Mouse (Mus musculus) embryonic facial prominence, embryonic 12.5 days (tissue): ENCODE results near the gene Ythdc1. TPM values are rescaled to one million over a fixed set of nuclear protein-coding genes. Genes with fewer than 3 reads are reported as not detected.

Experiments
- ATAC-seq: fragments of 200-750 bp; cut with Nextera tagmentation; 2 replicates; pipeline ENCODE4 v1.8.0; 2017; ENCODE audit not compliant: insufficient number of reproducible peaks, insufficient read depth, low FRiP score, low TSS enrichment
- H3K27ac ChIP-seq: fragments of 300-500 bp; sonication (generic); 2 replicates; pipeline ENCODE4 v1.5.1; 2016; ENCODE audit warnings: mild to moderate bottlenecking
- H3K27me3 ChIP-seq: fragments of 300-500 bp; sonication (generic); 2 replicates; pipeline ENCODE4 v1.6.1; 2016; ENCODE audit warnings: mild to moderate bottlenecking, moderate library complexity
- H3K36me3 ChIP-seq: fragments of 300-500 bp; sonication (generic); 2 replicates; pipeline ENCODE4 v1.6.1; 2016; ENCODE audit warnings: mild to moderate bottlenecking
- H3K4me1 ChIP-seq: fragments of 300-500 bp; sonication (generic); 2 replicates; pipeline ENCODE4 v1.6.1; 2016
- H3K4me2 ChIP-seq: fragments of 300-500 bp; sonication (generic); replicated peaks from 2 replicates; pipeline ENCODE4 v1.6.1; 2016; ENCODE audit warnings: mild to moderate bottlenecking, moderate library complexity
- H3K4me3 ChIP-seq: fragments of 300-500 bp; sonication (generic); 2 replicates; pipeline ENCODE4 v1.5.1; 2016; ENCODE audit warnings: mild to moderate bottlenecking
- H3K9ac ChIP-seq: fragments of 300-500 bp; sonication (generic); 2 replicates; pipeline ENCODE4 v1.6.1; 2016; ENCODE audit warnings: mild to moderate bottlenecking, moderate library complexity
- H3K9me3 ChIP-seq: fragments of 300-500 bp; sonication (generic); 2 replicates; pipeline ENCODE4 v1.6.1; 2016; ENCODE audit warnings: mild to moderate bottlenecking, moderate library complexity
- WGBS: fragments of 180-500 bp; shearing (Covaris S2); methylation state at CpG from one replicate; pipeline ENCODE4 v1.1.7; 2016; 5-methylcytosine and 5-hydroxymethylcytosine counted together
- polyA plus RNA-seq: library from polyadenylated mRNA; unstranded; fragments of >200 nt; fragmentation: Nextera tagmentation; extraction: Ambion mirVana; gene quantifications from 2 replicates; pipeline ENCODE4 v1.2.1, GENCODE M21; 2016

Ythdc1 gene
- 48.8 and 53.4 TPM in 2 replicates for polyA plus RNA-seq

- H3K4me3 ChIP-seq, result peak within 1 kb of the TSS; percentile 89
- WGBS, result 1% methylated on average over 104 of the region's 111 CpGs
- peaks cover 3% of the 10 kb centered on the region; the same call in 1 of the 2 replicates for H3K4me1 ChIP-seq
- peak within 1 kb of the TSS; percentile 68 for H3K4me2 ChIP-seq
- H3K36me3 ChIP-seq, result no peaks in the 10 kb centered on the region
- H3K27me3 ChIP-seq, result no peaks in the 10 kb centered on the region
- H3K9ac ChIP-seq, result peak within 1 kb of the TSS; percentile 97
- peak; percentile 98 for ATAC-seq
- no peaks in the 10 kb centered on the region for H3K9me3 ChIP-seq
- H3K27ac ChIP-seq, result peak within 1 kb of the TSS; percentile 98
These were observed at the start of gene Ythdc1 for GRCm38 (mm10) chr5:86803962-86804940. Gene Ythdc1 (plus strand): TSS chr5:86804221.

- H3K9ac ChIP-seq, result no peak overlapping the region
- ATAC-seq, result no peak
- H3K4me2 ChIP-seq, result no peak overlapping the region
- no peaks in the 10 kb centered on the region for H3K27me3 ChIP-seq
- H3K36me3 ChIP-seq, result no peaks in the 10 kb centered on the region
- H3K4me1 ChIP-seq, result no peaks in the 10 kb centered on the region
- 45% methylated on average over 3 of the region's 3 CpGs for WGBS
- no peak overlapping the region for H3K4me3 ChIP-seq
- no peak overlapping the region for H3K27ac ChIP-seq
- H3K9me3 ChIP-seq, result no peaks in the 10 kb centered on the region
These were observed 34.9 kb upstream of the Ythdc1 start for GRCm38 (mm10) chr5:86769015-86769658.

- no peak for ATAC-seq
- Histone ChIP-seq H3K9ac (no peak overlapping the region), H3K27me3 (no peaks in the 10 kb centered on the region), H3K4me1 (no peaks in the 10 kb centered on the region), H3K27ac (no peak overlapping the region), H3K4me3 (no peak overlapping the region), H3K4me2 (no peak overlapping the region), H3K9me3 (no peaks in the 10 kb centered on the region), H3K36me3 (no peaks in the 10 kb centered on the region)
These were observed 33.0 kb upstream of the Ythdc1 start for GRCm38 (mm10) chr5:86771010-86771409.

- no peaks in the 10 kb centered on the region for H3K36me3 ChIP-seq
- no peaks in the 10 kb centered on the region for H3K27me3 ChIP-seq
- H3K9ac ChIP-seq, result no peak overlapping the region
- no peak overlapping the region for H3K4me2 ChIP-seq
- no peak overlapping the region for H3K4me3 ChIP-seq
- WGBS, result 92% methylated on average over 5 of the region's 5 CpGs
- H3K4me1 ChIP-seq, result no peaks in the 10 kb centered on the region
- no peaks in the 10 kb centered on the region for H3K9me3 ChIP-seq
- no peak overlapping the region for H3K27ac ChIP-seq
- no peak for ATAC-seq
These were observed 27.1 kb upstream of the Ythdc1 start for GRCm38 (mm10) chr5:86776941-86777340.

- Histone ChIP-seq H3K27me3 (no peaks in the 10 kb centered on the region), H3K27ac (no peak overlapping the region), H3K36me3 (no peaks in the 10 kb centered on the region), H3K4me2 (no peak overlapping the region), H3K4me1 (no peaks in the 10 kb centered on the region), H3K9me3 (no peaks in the 10 kb centered on the region), H3K4me3 (no peak overlapping the region), H3K9ac (no peak overlapping the region)
- 58% methylated on average over 1 of the region's 1 CpGs for WGBS
- no peak for ATAC-seq
These were observed 25.6 kb upstream of the Ythdc1 start for GRCm38 (mm10) chr5:86778471-86778870.

GRCm38 (mm10) chr5:86783059-86783458, 21.0 kb upstream of the Ythdc1 start:
- WGBS, result 51% methylated on average over 8 of the region's 8 CpGs
- ATAC-seq, result no peak
- H3K4me1 ChIP-seq, result no peaks in the 10 kb centered on the region
- H3K27me3 ChIP-seq, result no peaks in the 10 kb centered on the region
- H3K4me2 ChIP-seq, result no peak overlapping the region
- no peaks in the 10 kb centered on the region for H3K36me3 ChIP-seq
- H3K27ac ChIP-seq, result no peak overlapping the region
- no peak overlapping the region for H3K4me3 ChIP-seq
- H3K9me3 ChIP-seq, result no peaks in the 10 kb centered on the region
- H3K9ac ChIP-seq, result no peak overlapping the region

- H3K27ac ChIP-seq, result no peak overlapping the region
- H3K4me1 ChIP-seq, result no peaks in the 10 kb centered on the region
- 63% methylated on average over 1 of the region's 1 CpGs for WGBS
- H3K4me3 ChIP-seq, result no peak overlapping the region
- H3K36me3 ChIP-seq, result no peaks in the 10 kb centered on the region
- H3K4me2 ChIP-seq, result no peak overlapping the region
- no peak overlapping the region for H3K9ac ChIP-seq
- H3K9me3 ChIP-seq, result no peaks in the 10 kb centered on the region
- no peaks in the 10 kb centered on the region for H3K27me3 ChIP-seq
- ATAC-seq, result no peak
These were observed 19.8 kb upstream of the Ythdc1 start for GRCm38 (mm10) chr5:86784205-86784604.

- no peak for ATAC-seq
- Histone ChIP-seq H3K27me3 (no peaks in the 10 kb centered on the region), H3K36me3 (no peaks in the 10 kb centered on the region), H3K4me1 (no peaks in the 10 kb centered on the region), H3K27ac (no peak overlapping the region), H3K4me2 (no peak overlapping the region), H3K9me3 (no peaks in the 10 kb centered on the region), H3K9ac (no peak overlapping the region), H3K4me3 (no peak overlapping the region)
- WGBS, result 51% methylated on average over 1 of the region's 1 CpGs
These were observed 17.2 kb upstream of the Ythdc1 start for GRCm38 (mm10) chr5:86786798-86787197.

GRCm38 (mm10) chr5:86789954-86790353, 14.1 kb upstream of the Ythdc1 start:
- no peak overlapping the region for H3K4me3 ChIP-seq
- no peak overlapping the region for H3K4me2 ChIP-seq
- no peaks in the 10 kb centered on the region for H3K36me3 ChIP-seq
- H3K27ac ChIP-seq, result no peak overlapping the region
- H3K9ac ChIP-seq, result no peak overlapping the region
- no peaks in the 10 kb centered on the region for H3K9me3 ChIP-seq
- no peaks in the 10 kb centered on the region for H3K4me1 ChIP-seq
- no peaks in the 10 kb centered on the region for H3K27me3 ChIP-seq
- 76% methylated on average over 2 of the region's 2 CpGs for WGBS
- no peak for ATAC-seq

GRCm38 (mm10) chr5:86792249-86792648, 11.8 kb upstream of the Ythdc1 start:
- Histone ChIP-seq H3K9me3 (no peaks in the 10 kb centered on the region), H3K4me3 (no peak overlapping the region), H3K27me3 (no peaks in the 10 kb centered on the region), H3K4me1 (no peaks in the 10 kb centered on the region), H3K4me2 (no peak overlapping the region), H3K9ac (no peak overlapping the region), H3K36me3 (no peaks in the 10 kb centered on the region), H3K27ac (no peak overlapping the region)
- WGBS, result 73% methylated on average over 4 of the region's 4 CpGs
- ATAC-seq, result no peak

GRCm38 (mm10) chr5:86792807-86793206, 11.2 kb upstream of the Ythdc1 start:
- Histone ChIP-seq H3K27ac (no peak overlapping the region), H3K27me3 (no peaks in the 10 kb centered on the region), H3K9ac (no peak overlapping the region), H3K4me1 (no peaks in the 10 kb centered on the region), H3K4me2 (no peak overlapping the region), H3K4me3 (no peak overlapping the region), H3K36me3 (no peaks in the 10 kb centered on the region), H3K9me3 (no peaks in the 10 kb centered on the region)
- WGBS, result 72% methylated on average over 8 of the region's 8 CpGs
- no peak for ATAC-seq

GRCm38 (mm10) chr5:86816795-86817194, 12.8 kb downstream of the Ythdc1 start:
- ATAC-seq, result no peak
- Histone ChIP-seq H3K36me3 (peaks cover 17% of the 10 kb centered on the region), H3K27ac (no peak overlapping the region), H3K4me2 (no peak overlapping the region), H3K4me1 (no peaks in the 10 kb centered on the region), H3K4me3 (no peak overlapping the region), H3K9ac (no peak overlapping the region), H3K9me3 (no peaks in the 10 kb centered on the region), H3K27me3 (no peaks in the 10 kb centered on the region)
- 85% methylated on average over 3 of the region's 3 CpGs for WGBS
